Mouse (Mus musculus) cerebellum, adult 8-10 months (tissue): ENCODE results near the gene Rflna.

Experiments used
- DNase-seq: peaks from one replicate; pipeline ENCODE4 v3.0.0; 2022

Rflna gene

GRCm38 (mm10) chr5:125002969-125003872 is at the start of gene Rflna:
Rflna (plus strand) TSS chr5:125003221.
- no peak for DNase-seq

- no peak for DNase-seq
Observed at GRCm38 (mm10) chr5:124954404-124955305, 48.4 kb upstream of the Rflna start.

GRCm38 (mm10) chr5:124957491-124957890 is 45.5 kb upstream of the Rflna start:
- no peak for DNase-seq

- DNase-seq = no peak
Observed at GRCm38 (mm10) chr5:124959099-124959498, 43.9 kb upstream of the Rflna start.

- DNase-seq = peak; percentile 86
Observed at GRCm38 (mm10) chr5:124960131-124960901, 42.7 kb upstream of the Rflna start.

- no peak for DNase-seq
Observed at GRCm38 (mm10) chr5:124961433-124961832, 41.6 kb upstream of the Rflna start.

GRCm38 (mm10) chr5:124962761-124963160 is 40.3 kb upstream of the Rflna start:
- DNase-seq = no peak

GRCm38 (mm10) chr5:124963806-124964672 is 39.0 kb upstream of the Rflna start:
- peak; percentile 60 for DNase-seq

- DNase-seq = no peak
Observed at GRCm38 (mm10) chr5:124966622-124967332, 36.2 kb upstream of the Rflna start.

GRCm38 (mm10) chr5:124969790-124970189 is 33.2 kb upstream of the Rflna start:
- DNase-seq = no peak

- no peak for DNase-seq
Observed at GRCm38 (mm10) chr5:124986222-124986621, 16.8 kb upstream of the Rflna start.

GRCm38 (mm10) chr5:124986656-124987055 is 16.4 kb upstream of the Rflna start:
- DNase-seq = no peak

- no peak for DNase-seq
Observed at GRCm38 (mm10) chr5:124989724-124990123, 13.3 kb upstream of the Rflna start.

- DNase-seq = no peak
Observed at GRCm38 (mm10) chr5:124992323-124992722, 10.7 kb upstream of the Rflna start.

- no peak for DNase-seq
Observed at GRCm38 (mm10) chr5:124992891-124993290, 10.1 kb upstream of the Rflna start.

- DNase-seq = no peak
Observed at GRCm38 (mm10) chr5:124996816-124997215, 6.2 kb upstream of the Rflna start.

GRCm38 (mm10) chr5:124997913-124998312 is 5.1 kb upstream of the Rflna start:
- DNase-seq = no peak

GRCm38 (mm10) chr5:125000756-125001250 is 2.2 kb upstream of the Rflna start:
- DNase-seq = no peak

- DNase-seq = no peak
Observed at GRCm38 (mm10) chr5:125003873-125004255, 843 bp downstream of the Rflna start.

GRCm38 (mm10) chr5:125005871-125006652 is 3.0 kb downstream of the Rflna start:
- no peak for DNase-seq
